Mouse (Mus musculus) midbrain, embryonic 15.5 days (tissue): ENCODE results near the gene Krtap19-9b. TPM values are rescaled to one million over a fixed set of nuclear protein-coding genes. Genes with fewer than 3 reads are reported as not detected.

Experiments
- ATAC-seq: fragments of 200-750 bp; cut with Nextera tagmentation; replicated peaks from 2 replicates; pipeline ENCODE4 v1.8.0; 2017; ENCODE audit warnings: moderate TSS enrichment
- H3K27ac ChIP-seq: fragments of 300-500 bp; sonication (generic); 2 replicates; pipeline ENCODE4 v1.5.1; 2015; ENCODE audit warnings: mild to moderate bottlenecking, inconsistent platforms
- H3K27me3 ChIP-seq: fragments of 300-500 bp; sonication (generic); replicated peaks from 2 replicates; pipeline ENCODE4 v1.6.1; 2015; ENCODE audit warnings: inconsistent platforms
- H3K36me3 ChIP-seq: fragments of 300-500 bp; sonication (generic); replicated peaks from 2 replicates; pipeline ENCODE4 v1.6.1; 2015; ENCODE audit warnings: inconsistent platforms
- H3K4me1 ChIP-seq: fragments of 300-500 bp; sonication (generic); 2 replicates; pipeline ENCODE4 v1.6.1; 2015; ENCODE audit warnings: inconsistent platforms
- H3K4me2 ChIP-seq: fragments of 300-500 bp; sonication (generic); 2 replicates; pipeline ENCODE4 v1.6.1; 2015; ENCODE audit warnings: inconsistent platforms, mild to moderate bottlenecking, moderate library complexity
- H3K4me3 ChIP-seq: fragments of 300-500 bp; sonication (generic); 2 replicates; pipeline ENCODE4 v1.5.1; 2015; ENCODE audit warnings: mild to moderate bottlenecking, inconsistent platforms
- H3K9ac ChIP-seq: fragments of 300-500 bp; sonication (generic); 2 replicates; pipeline ENCODE4 v1.6.1; 2015; ENCODE audit warnings: mild to moderate bottlenecking, inconsistent platforms
- H3K9me3 ChIP-seq: fragments of 300-500 bp; sonication (generic); 2 replicates; pipeline ENCODE4 v1.6.1; 2016; ENCODE audit warnings: inconsistent platforms
- WGBS: fragments of 180-500 bp; shearing (Covaris S2); methylation state at CpG from one replicate; pipeline ENCODE4 v1.1.7; 2015; ENCODE audit warnings: mixed read lengths; 5-methylcytosine and 5-hydroxymethylcytosine counted together
- polyA plus RNA-seq: library from polyadenylated mRNA; unstranded; fragments of >200 nt; fragmentation: Nextera tagmentation; extraction: Ambion mirVana; gene quantifications from 2 replicates; pipeline ENCODE4 v1.2.1, GENCODE M21; 2015

Krtap19-9b gene
- not detected in 2 replicates for polyA plus RNA-seq

- Histone ChIP-seq H3K27me3 (no peaks in the 10 kb centered on the region), H3K9me3 (no peaks in the 10 kb centered on the region), H3K9ac (no peak within 1 kb of the TSS), H3K27ac (no peak within 1 kb of the TSS), H3K4me3 (no peak within 1 kb of the TSS), H3K4me1 (no peaks in the 10 kb centered on the region), H3K4me2 (no peak within 1 kb of the TSS), H3K36me3 (no peaks in the 10 kb centered on the region)
- WGBS: 92% methylated on average over 3 of the region's 3 CpGs
- no peak for ATAC-seq
Measured at GRCm38 (mm10) chr16:88932165-88932564, at the start of gene Krtap19-9b. Gene Krtap19-9b (minus strand): TSS chr16:88932265.

- Histone ChIP-seq H3K36me3 (no peaks in the 10 kb centered on the region), H3K4me2 (no peak within 1 kb of the TSS), H3K4me1 (no peaks in the 10 kb centered on the region), H3K4me3 (no peak within 1 kb of the TSS), H3K9ac (no peak within 1 kb of the TSS), H3K9me3 (no peaks in the 10 kb centered on the region), H3K27ac (no peak within 1 kb of the TSS), H3K27me3 (no peaks in the 10 kb centered on the region)
- ATAC-seq: no peak
- WGBS: 89% methylated on average over 7 of the region's 7 CpGs
Measured at GRCm38 (mm10) chr16:88962773-88963172, 30.7 kb upstream of the Krtap19-9b start, which contains the start of gene Krtap16-3. Gene Krtap16-3 (minus strand): TSS chr16:88962873.

GRCm38 (mm10) chr16:88941106-88941505, 9.0 kb upstream of the Krtap19-9b start:
- no peak for ATAC-seq
- Histone ChIP-seq H3K27ac (no peak overlapping the region), H3K4me1 (no peaks in the 10 kb centered on the region), H3K9ac (no peak overlapping the region), H3K4me2 (no peak overlapping the region), H3K27me3 (no peaks in the 10 kb centered on the region), H3K9me3 (no peaks in the 10 kb centered on the region), H3K36me3 (no peaks in the 10 kb centered on the region), H3K4me3 (no peak overlapping the region)
- 63% methylated on average over 6 of the region's 6 CpGs for WGBS

GRCm38 (mm10) chr16:88938252-88938651, 6.2 kb upstream of the Krtap19-9b start:
- no peak overlapping the region for H3K27ac ChIP-seq
- H3K4me2 ChIP-seq: no peak overlapping the region
- no peaks in the 10 kb centered on the region for H3K27me3 ChIP-seq
- no peak overlapping the region for H3K4me3 ChIP-seq
- ATAC-seq: no peak
- no peak overlapping the region for H3K9ac ChIP-seq
- 80% methylated on average over 7 of the region's 7 CpGs for WGBS
- no peaks in the 10 kb centered on the region for H3K36me3 ChIP-seq
- H3K4me1 ChIP-seq: no peaks in the 10 kb centered on the region
- H3K9me3 ChIP-seq: no peaks in the 10 kb centered on the region

- Histone ChIP-seq H3K27ac (no peak within 1 kb of the TSS), H3K9ac (no peak within 1 kb of the TSS), H3K27me3 (no peaks in the 10 kb centered on the region), H3K36me3 (no peaks in the 10 kb centered on the region), H3K4me3 (no peak within 1 kb of the TSS), H3K4me1 (no peaks in the 10 kb centered on the region), H3K4me2 (no peak within 1 kb of the TSS), H3K9me3 (no peaks in the 10 kb centered on the region)
- WGBS: 92% methylated on average over 6 of the region's 6 CpGs
- ATAC-seq: no peak
Measured at GRCm38 (mm10) chr16:88896357-88896756, 35.7 kb downstream of the Krtap19-9b start, which contains the start of gene Krtap19-5. Gene Krtap19-5 (minus strand): TSS chr16:88896457.

- 90% methylated on average over 6 of the region's 6 CpGs for WGBS
- H3K4me2 ChIP-seq: no peak overlapping the region
- ATAC-seq: no peak
- H3K4me3 ChIP-seq: no peak overlapping the region
- no peaks in the 10 kb centered on the region for H3K27me3 ChIP-seq
- H3K36me3 ChIP-seq: no peaks in the 10 kb centered on the region
- H3K9ac ChIP-seq: no peak overlapping the region
- no peaks in the 10 kb centered on the region for H3K4me1 ChIP-seq
- no peak overlapping the region for H3K27ac ChIP-seq
- H3K9me3 ChIP-seq: no peaks in the 10 kb centered on the region
Measured at GRCm38 (mm10) chr16:88886870-88887269, 45.2 kb downstream of the Krtap19-9b start.

- Histone ChIP-seq H3K27ac (no peak within 1 kb of the TSS), H3K4me1 (no peaks in the 10 kb centered on the region), H3K4me3 (no peak within 1 kb of the TSS), H3K9me3 (no peaks in the 10 kb centered on the region), H3K36me3 (no peaks in the 10 kb centered on the region), H3K9ac (no peak within 1 kb of the TSS), H3K27me3 (no peaks in the 10 kb centered on the region), H3K4me2 (no peak within 1 kb of the TSS)
- no peak for ATAC-seq
- 94% methylated on average over 5 of the region's 5 CpGs for WGBS
Measured at GRCm38 (mm10) chr16:88884989-88885388, 47.1 kb downstream of the Krtap19-9b start, which contains the start of gene Krtap19-4. Gene Krtap19-4 (minus strand): TSS chr16:88885089.

Other genes with a start within 250 kb of the Krtap19-9b start
- not detected in 2 replicates for gene 2310061N02Rik, start 224.3 kb downstream of the Krtap19-9b start, polyA plus RNA-seq
- not detected in 2 replicates for gene Krtap13-1, start 203.4 kb downstream of the Krtap19-9b start, polyA plus RNA-seq
- gene Krtap13, start 180.6 kb downstream of the Krtap19-9b start, polyA plus RNA-seq: not detected in 2 replicates
- not detected in 2 replicates for gene 2310034C09Rik, start 173.4 kb downstream of the Krtap19-9b start, polyA plus RNA-seq
- not detected in 2 replicates for gene 2310057N15Rik, start 158.1 kb downstream of the Krtap19-9b start, polyA plus RNA-seq
- gene Gm5965, start 154.4 kb downstream of the Krtap19-9b start, polyA plus RNA-seq: not detected in 2 replicates
- not detected in 2 replicates for gene Gm20741, start 120.0 kb downstream of the Krtap19-9b start, polyA plus RNA-seq
- not detected in 2 replicates for gene Krtap15, start 112.0 kb downstream of the Krtap19-9b start, polyA plus RNA-seq
- gene Krtap14, start 106.1 kb downstream of the Krtap19-9b start, polyA plus RNA-seq: not detected in 2 replicates
- not detected in 2 replicates for gene Krtap19-1, start 62.9 kb downstream of the Krtap19-9b start, polyA plus RNA-seq
- not detected in 2 replicates for gene Krtap19-2, start 58.0 kb downstream of the Krtap19-9b start, polyA plus RNA-seq
- gene Krtap19-3, start 54.2 kb downstream of the Krtap19-9b start, polyA plus RNA-seq: not detected in 2 replicates
- gene Krtap19-4, start 47.2 kb downstream of the Krtap19-9b start, polyA plus RNA-seq: not detected in 2 replicates
- not detected in 2 replicates for gene Krtap19-5, start 35.8 kb downstream of the Krtap19-9b start, polyA plus RNA-seq
- not detected in 2 replicates for gene Krtap16-3, start 30.6 kb upstream of the Krtap19-9b start, polyA plus RNA-seq
- not detected in 2 replicates for gene Krtap22-2, start 78.5 kb upstream of the Krtap19-9b start, polyA plus RNA-seq
- not detected in 2 replicates for gene Gm10229, start 83.0 kb upstream of the Krtap19-9b start, polyA plus RNA-seq
- gene Krtap6-1, start 99.4 kb upstream of the Krtap19-9b start, polyA plus RNA-seq: not detected in 2 replicates
- not detected in 2 replicates for gene Gm10228, start 109.2 kb upstream of the Krtap19-9b start, polyA plus RNA-seq
- not detected in 2 replicates for gene Krtap6-5, start 115.6 kb upstream of the Krtap19-9b start, polyA plus RNA-seq
- not detected in 2 replicates for gene 1110025L11Rik, start 131.7 kb upstream of the Krtap19-9b start, polyA plus RNA-seq
- not detected in 2 replicates for gene Krtap6-3, start 151.8 kb upstream of the Krtap19-9b start, polyA plus RNA-seq
- gene Gm6358, start 208.6 kb upstream of the Krtap19-9b start, polyA plus RNA-seq: not detected in 2 replicates
- not detected in 2 replicates for gene Gm10061, start 218.8 kb upstream of the Krtap19-9b start, polyA plus RNA-seq
- not detected in 2 replicates for gene Gm9789, start 225.7 kb upstream of the Krtap19-9b start, polyA plus RNA-seq
- gene Gm7735, start 237.2 kb upstream of the Krtap19-9b start, polyA plus RNA-seq: not detected in 2 replicates
- gene 1110057P08Rik, start 242.5 kb upstream of the Krtap19-9b start, polyA plus RNA-seq: not detected in 2 replicates